8 mouse cellular contexts compared by ENCODE assay signal in genomic region chr11:31637788-31638373, GRCm38 (mm10). TPM values are rescaled to one million over a fixed set of nuclear protein-coding genes. Genes with fewer than 3 reads are reported as not detected.
DNase-seq lines count a peak whose midpoint lies in the region; ATAC-seq and TF ChIP-seq lines count a peak whose summit lies in the region.

No protein-coding gene starts in this region.

- TF ChIP-seq EP300 in CH12.LX (IDR thresholded peaks at IDR 0.05; ENCODE audit: low read length) = no peak

- in situ Hi-C loops in CH12.LX (cut with MboI; ENCODE audit: low pct_ligation_motif_present, low pct_unique_long_range_greater_than_20kb, low sequenced_read_pairs) = no loop called here

- 27% methylated on average over 10 of the region's 10 CpGs for WGBS in heart, embryonic 16.5 days
- 25% methylated on average over 10 of the region's 10 CpGs for WGBS in lung, adult 2 months

- peak; percentile 84 for TF ChIP-seq RAD21 in CH12.LX (IDR thresholded peaks at IDR 0.05; ENCODE audit: low read depth, low read length)

- ATAC-seq in erythroblast, adult 5-6 weeks (replicated peaks; ENCODE audit: low FRiP score, poor library complexity, severe bottlenecking) = peak; percentile 83
- 0 out of 2 replicates have a peak, but pooled peaks have one; percentile 60 for ATAC-seq in heart, embryonic 16.5 days (replicated peaks; ENCODE audit: extremely low read depth, insufficient read depth, low FRiP score)

- DNase-seq in CH12.LX (ENCODE audit: extremely low read depth) = peak; percentile 81
- DNase-seq in brain, embryonic 14.5 days (ENCODE audit: low read depth) = peak; percentile 81
- peak; percentile 78 for DNase-seq in kidney, postnatal 14 days
- peak; percentile 61 for DNase-seq in lung, adult 2 months
- peak; percentile 47 for DNase-seq in ovary, adult 18-20 months (ENCODE audit: low spot score)
- DNase-seq in thymus, postnatal 0 days (ENCODE audit: low spot score) = peak; percentile 75

- H3K9ac ChIP-seq in CH12.LX (ENCODE audit: insufficient read depth, low read depth) = no peak overlapping the region
- no peak overlapping the region for H3K9ac ChIP-seq in heart, embryonic 16.5 days (ENCODE audit: low read length)

- peak; percentile 62 to 94 for TF ChIP-seq CTCF in CH12.LX (conservative IDR thresholded peaks at IDR 0.05 in 1 of 2, IDR thresholded peaks at IDR 0.05 in 1 of 2; ENCODE audit: low read depth in 2 of 2, low read length in 2 of 2)
- TF ChIP-seq CTCF in brain, embryonic 14.5 days (IDR thresholded peaks at IDR 0.05; ENCODE audit: borderline replicate concordance, extremely low read depth, insufficient read depth, insufficient read length) = peak; percentile 91
- peak; percentile 72 for TF ChIP-seq CTCF in lung, adult 2 months (IDR thresholded peaks at IDR 0.05; ENCODE audit: insufficient read depth, low read length)

- no peak overlapping the region for H3K4me3 ChIP-seq in CH12.LX (replicated peaks in 1 of 3; ENCODE audit: low read depth in 2 of 3, low read length in 2 of 3, poor library complexity in 1 of 3)
- H3K4me3 ChIP-seq in heart, embryonic 16.5 days (ENCODE audit: low read length) = no peak overlapping the region
- no peak overlapping the region for H3K4me3 ChIP-seq in lung, adult 2 months (replicated peaks; ENCODE audit: extremely low read depth, low read depth, low read length)

- no peak overlapping the region for H3K4me2 ChIP-seq in CH12.LX (ENCODE audit: insufficient read depth, low read depth, poor library complexity, severe bottlenecking)
- H3K4me2 ChIP-seq in heart, embryonic 16.5 days (ENCODE audit: low read depth, low read length) = no peak overlapping the region

- H3K27me3 ChIP-seq in CH12.LX (replicated peaks) = no peaks in the 10 kb centered on the region
- H3K27me3 ChIP-seq in heart, embryonic 16.5 days (ENCODE audit: control insufficient read depth, insufficient read depth, low read length) = no peaks in the 10 kb centered on the region

- peaks cover 4 to 13% of the 10 kb centered on the region in 2 experiments; a peak in 3 of 4 replicates for H3K4me1 ChIP-seq in CH12.LX (ENCODE audit: control insufficient read depth in 1 of 2, insufficient read depth in 2 of 2)
- H3K4me1 ChIP-seq in heart, embryonic 16.5 days (ENCODE audit: control insufficient read depth, insufficient read depth, low read length) = 0 out of 2 replicates have a peak, but pooled peaks cover 3% of the 10 kb centered on the region
- H3K4me1 ChIP-seq in lung, adult 2 months (ENCODE audit: control insufficient read depth, insufficient read depth, low read length) = no peaks in the 10 kb centered on the region

- no peaks in the 10 kb centered on the region for H3K9me3 ChIP-seq in CH12.LX (replicated peaks; ENCODE audit: low read length)
- no peaks in the 10 kb centered on the region for H3K9me3 ChIP-seq in heart, embryonic 16.5 days (replicated peaks; ENCODE audit: control insufficient read depth, low read length)

- H3K27ac ChIP-seq in CH12.LX (ENCODE audit: insufficient read depth, low read depth) = no peak overlapping the region
- no peak overlapping the region for H3K27ac ChIP-seq in heart, embryonic 16.5 days (ENCODE audit: low read length)

- H3K79me2 ChIP-seq in CH12.LX (replicated peaks; ENCODE audit: control insufficient read depth, extremely low read depth, insufficient read depth, poor library complexity, severe bottlenecking) = no peaks in the 10 kb centered on the region

- no peaks in the 10 kb centered on the region for H3K36me3 ChIP-seq in CH12.LX (replicated peaks in 1 of 2; ENCODE audit: control insufficient read depth in 1 of 2, insufficient read depth in 1 of 2, low read length in 1 of 2)
- no peaks in the 10 kb centered on the region for H3K36me3 ChIP-seq in heart, embryonic 16.5 days (ENCODE audit: control insufficient read depth, insufficient read depth)

- no peak for TF ChIP-seq POLR2A in CH12.LX (IDR thresholded peaks at IDR 0.05; ENCODE audit: low read depth, low read length)
- TF ChIP-seq POLR2A in brain, embryonic 14.5 days (IDR thresholded peaks at IDR 0.05; ENCODE audit: borderline replicate concordance, extremely low read depth, insufficient read depth, insufficient read length, poor library complexity, severe bottlenecking) = no peak
- TF ChIP-seq POLR2A in lung, adult 2 months (IDR thresholded peaks at IDR 0.05; ENCODE audit: borderline replicate concordance, extremely low read depth, low read depth, low read length) = no peak

- dilution Hi-C loops in CH12.LX (cut with MboI; ENCODE audit: extremely low pct_ligation_motif_present, extremely low pct_unique_long_range_greater_than_20kb, low sequenced_read_pairs) = no loop called here

TF ChIP-seq in CH12.LX, 34 proteins besides CTCF, POLR2A, EP300 and RAD21:
- TF ChIP-seq NELFE (IDR thresholded peaks at IDR 0.05; ENCODE audit: low read depth, low read length) (peak; percentile 44; the same call in 1 of the 2 replicates), MAZ (IDR thresholded peaks at IDR 0.05; ENCODE audit: low read depth, low read length) (no peak), ZC3H11A (IDR thresholded peaks at IDR 0.05; ENCODE audit: low read depth, low read length) (peak; percentile 12; the same call in 1 of the 2 replicates), SMC3 (IDR thresholded peaks at IDR 0.05; ENCODE audit: low read depth, low read length) (peak; percentile 91), IRF4 (IDR thresholded peaks at IDR 0.05; ENCODE audit: low read depth, low read length) (0 out of 2 replicates have a peak, but pooled peaks have one; percentile 41), USF2 (conservative IDR thresholded peaks at IDR 0.05; ENCODE audit: low read depth, low read length) (no peak), HCFC1 (IDR thresholded peaks at IDR 0.05; ENCODE audit: low read depth, low read length) (peak; percentile 16; the same call in 1 of the 2 replicates)
TF ChIP-seq in CH12.LX: peak in this region for 5.

RNA-seq across cellular contexts. Expression of gene Bod1, which starts 33.8 kb away (rescaled TPM):
- total RNA-seq in CH12.LX (2012; rRNA removed) = 33.2 and 36.8 TPM in 2 replicates
- total RNA-seq in CH12.LX (2014; rRNA removed) = 35.8 and 38.2 TPM in 2 replicates
- 32.6 and 37.2 TPM in 2 replicates for polyA plus RNA-seq in CH12.LX (2012; ENCODE audit: insufficient read length, low read depth)
- polyA plus RNA-seq in brain, embryonic 14.5 days (2012; rRNA removed) = 194 and 228 TPM in 2 replicates
- 1.9 and 4.6 TPM in 2 replicates for total RNA-seq in erythroblast, adult 5-6 weeks (2015; ENCODE audit: low replicate concordance)
- total RNA-seq in erythroblast, adult 5-6 weeks (2017; ENCODE audit: low replicate concordance) = 1.5 and 3.2 TPM in 2 replicates
- 62.8 and 73.4 TPM in 2 replicates for polyA plus RNA-seq in heart, embryonic 16.5 days (2015; fragmentation: Nextera tagmentation; extraction: Ambion mirVana)
- 35.6 and 57.4 TPM in 2 replicates for polyA plus RNA-seq in lung, adult 2 months (2012; rRNA removed)
- 36.8 and 39.5 TPM in 2 replicates for polyA plus RNA-seq in thymus, postnatal 0 days (2015; fragmentation: Nextera tagmentation; extraction: Ambion mirVana)
